Mouse (Mus musculus): ENCODE data around the gene Tbc1d5.

GRCm38 (mm10) chr17:50724376-50724775, 454.8 kb downstream of the Tbc1d5 start:
- TF ChIP-seq CTCF (IDR thresholded peaks at IDR 0.05; ENCODE audit: borderline replicate concordance, control insufficient read depth, extremely low read depth, insufficient read depth, low read length, poor library complexity) = no peak
- TF ChIP-seq POLR2A (IDR thresholded peaks at IDR 0.05; ENCODE audit: control insufficient read depth, extremely low read depth, insufficient read depth, low read length, poor library complexity) = no peak

Data from thymus, adult 2 months (tissue).